In genomic region chr5:118436474-118437306, GRCm38 (mm10) we compare ENCODE assay signal across 11 mouse cellular contexts.
A peak's percentile ranks its signal among the peaks of the same experiment; 100 is the strongest.
DNase-seq lines count a peak whose midpoint lies in the region; ATAC-seq lines count a peak whose summit lies in the region.
"Had no signal": no experiment of that assay in that cellular context is flagged by ENCODE, and none has a peak within 500 bp of the region (broad histone marks: within the 10 kb centered on the region; RNA-seq: fewer than 3 reads in every experiment).

No protein-coding gene starts in this region.

- ATAC-seq in forebrain, embryonic 14.5 days: no peak
- ATAC-seq in kidney, embryonic 15.5 days (replicated peaks; ENCODE audit: low FRiP score): no peak
- 0 out of 2 replicates have a peak, but pooled peaks have one; percentile 12 for ATAC-seq in erythroblast, adult 5-6 weeks (replicated peaks; ENCODE audit: low FRiP score, poor library complexity, severe bottlenecking)
- ATAC-seq in midbrain, embryonic 11.5 days (ENCODE audit: low FRiP score): no peak
- ATAC-seq: Patski had no signal

- H3K27ac ChIP-seq in forebrain, embryonic 10.5 days: peak overlapping the region; percentile 1; the same call in 1 of the 2 replicates
- H3K27ac ChIP-seq in forebrain, embryonic 14.5 days (ENCODE audit: low read depth, low read length): no peak overlapping the region
- H3K27ac ChIP-seq in kidney, embryonic 15.5 days: no peak overlapping the region
- H3K27ac ChIP-seq in midbrain, embryonic 11.5 days (ENCODE audit: low read depth, low read length): no peak overlapping the region
- H3K27ac ChIP-seq: macrophage had no signal

- no peak overlapping the region for H3K9ac ChIP-seq in forebrain, embryonic 14.5 days (ENCODE audit: low read length)
- H3K9ac ChIP-seq in kidney, embryonic 15.5 days: no peak overlapping the region
- no peak overlapping the region for H3K9ac ChIP-seq in midbrain, embryonic 11.5 days (ENCODE audit: low read length)

- H3K4me2 ChIP-seq in forebrain, embryonic 14.5 days (ENCODE audit: low read length): no peak overlapping the region
- peak overlapping the region; percentile 36 for H3K4me2 ChIP-seq in kidney, embryonic 15.5 days
- H3K4me2 ChIP-seq in midbrain, embryonic 11.5 days: 0 out of 2 replicates have a peak overlapping the region, but pooled peaks have one; percentile 6

- peaks cover 42% of the 10 kb centered on the region for H3K4me1 ChIP-seq in forebrain, embryonic 10.5 days
- H3K4me1 ChIP-seq in forebrain, embryonic 14.5 days (ENCODE audit: control insufficient read depth, insufficient read depth, low read length): peaks cover 6% of the 10 kb centered on the region
- peaks cover 22% of the 10 kb centered on the region for H3K4me1 ChIP-seq in kidney, embryonic 15.5 days
- peaks cover 6% of the 10 kb centered on the region for H3K4me1 ChIP-seq in midbrain, embryonic 11.5 days (ENCODE audit: control insufficient read depth, insufficient read depth, low read length)

- H3K27me3 ChIP-seq in forebrain, embryonic 10.5 days (ENCODE audit: poor library complexity, severe bottlenecking): peaks cover 60% of the 10 kb centered on the region
- 0 out of 2 replicates have a peak, but pooled peaks cover 8% of the 10 kb centered on the region for H3K27me3 ChIP-seq in forebrain, embryonic 14.5 days (replicated peaks; ENCODE audit: control insufficient read depth, insufficient read depth, low read length)
- H3K27me3 ChIP-seq in kidney, embryonic 15.5 days: peaks cover 41% of the 10 kb centered on the region
- peaks cover 25% of the 10 kb centered on the region for H3K27me3 ChIP-seq in midbrain, embryonic 11.5 days (ENCODE audit: control insufficient read depth, insufficient read depth, low read length)
- H3K27me3 ChIP-seq: Patski had no signal

- H3K4me3 ChIP-seq in forebrain, embryonic 10.5 days: peak overlapping the region; percentile 25
- no peak overlapping the region for H3K4me3 ChIP-seq in forebrain, embryonic 14.5 days (ENCODE audit: low read depth, low read length)
- H3K4me3 ChIP-seq in kidney, embryonic 15.5 days (replicated peaks): no peak overlapping the region
- H3K4me3 ChIP-seq in midbrain, embryonic 11.5 days (ENCODE audit: low read depth, low read length): no peak overlapping the region

- DNase-seq in forebrain, embryonic 10.5 days (ENCODE audit: extremely low spot score, low spot score): no peak
- no peak for DNase-seq in forebrain, embryonic 14.5 days (ENCODE audit: low spot score)
- no peak for DNase-seq in kidney, postnatal 36 days
- DNase-seq in midbrain, embryonic 11.5 days (ENCODE audit: low spot score, missing footprints): no peak
- DNase-seq in right cerebral cortex, postnatal 10 days (ENCODE audit: low spot score in 2 of 2): no peak
- no peak for DNase-seq in left cerebral cortex, adult 9 months (ENCODE audit: low spot score in 2 of 2)
- DNase-seq: cerebellum, postnatal 36 days had no signal

- WGBS in forebrain, embryonic 10.5 days: 4% methylated on average over 22 of the region's 22 CpGs
- WGBS in forebrain, embryonic 14.5 days: 11% methylated on average over 22 of the region's 22 CpGs
- 12% methylated on average over 22 of the region's 22 CpGs for WGBS in kidney, embryonic 15.5 days
- WGBS in midbrain, embryonic 11.5 days: 6% methylated on average over 22 of the region's 22 CpGs

- H3K36me3 ChIP-seq in forebrain, embryonic 10.5 days (replicated peaks): no peaks in the 10 kb centered on the region
- H3K36me3 ChIP-seq in forebrain, embryonic 14.5 days (ENCODE audit: control insufficient read depth, insufficient read depth, low read length): no peaks in the 10 kb centered on the region
- H3K36me3 ChIP-seq in kidney, embryonic 15.5 days: no peaks in the 10 kb centered on the region
- H3K36me3 ChIP-seq in midbrain, embryonic 11.5 days (ENCODE audit: control insufficient read depth, insufficient read depth, low read length): no peaks in the 10 kb centered on the region

- H3K9me3 ChIP-seq in forebrain, embryonic 10.5 days: no peaks in the 10 kb centered on the region
- no peaks in the 10 kb centered on the region for H3K9me3 ChIP-seq in forebrain, embryonic 14.5 days (replicated peaks; ENCODE audit: control insufficient read depth, low read length)
- no peaks in the 10 kb centered on the region for H3K9me3 ChIP-seq in kidney, embryonic 15.5 days (replicated peaks)
- no peaks in the 10 kb centered on the region for H3K9me3 ChIP-seq in midbrain, embryonic 11.5 days (ENCODE audit: control insufficient read depth, low read length)
